Comparison of ENCODE assay signal across 15 mouse cellular contexts in the genomic region with DNA sequence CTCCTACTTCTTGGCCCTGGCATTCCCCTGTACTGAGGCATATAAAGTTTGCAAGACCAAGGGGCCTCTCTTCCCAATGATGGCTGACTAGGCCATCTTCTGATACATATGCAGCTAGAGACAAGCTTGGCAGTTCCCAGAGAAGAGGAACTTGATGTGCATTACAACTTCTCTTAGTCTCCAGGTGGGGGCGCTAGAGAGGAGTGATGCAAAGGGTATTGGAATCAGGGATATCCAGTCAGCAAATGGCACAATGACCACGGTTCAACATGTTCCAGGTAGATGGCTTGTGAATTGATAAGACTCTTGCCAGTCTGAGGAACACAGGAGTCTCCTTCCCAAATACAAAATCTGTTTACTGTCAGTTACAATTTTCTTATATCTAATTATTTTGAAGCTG.
DNase-seq lines count a peak whose midpoint lies in the region; ATAC-seq and TF ChIP-seq lines count a peak whose summit lies in the region.
"Had no signal": no experiment of that assay in that cellular context is flagged by ENCODE, and none has a peak within 500 bp of the region (broad histone marks: within the 10 kb centered on the region; RNA-seq: fewer than 3 reads in every experiment).

No protein-coding gene starts in this region.

- TF ChIP-seq CTCF in intestine, postnatal 0 days (IDR thresholded peaks at IDR 0.05; ENCODE audit: low read depth): peak; percentile 56

- no peaks in the 10 kb centered on the region for H3K27me3 ChIP-seq in intestine, postnatal 0 days (replicated peaks; ENCODE audit: control insufficient read depth, insufficient read depth, low read length)
- no peaks in the 10 kb centered on the region for H3K27me3 ChIP-seq in intestine, embryonic 16.5 days (replicated peaks; ENCODE audit: control insufficient read depth, insufficient read depth, low read length)
- no peaks in the 10 kb centered on the region for H3K27me3 ChIP-seq in midbrain, embryonic 15.5 days (replicated peaks)
- H3K27me3 ChIP-seq: liver, embryonic 12.5 days; midbrain, embryonic 12.5 days; Patski; stomach, embryonic 15.5 days had no signal

- no peaks in the 10 kb centered on the region for H3K9me3 ChIP-seq in intestine, postnatal 0 days (ENCODE audit: control insufficient read depth)
- no peaks in the 10 kb centered on the region for H3K9me3 ChIP-seq in intestine, embryonic 16.5 days (ENCODE audit: control insufficient read depth, low read length)
- no peaks in the 10 kb centered on the region for H3K9me3 ChIP-seq in midbrain, embryonic 15.5 days
- H3K9me3 ChIP-seq: liver, embryonic 12.5 days; midbrain, embryonic 12.5 days; stomach, embryonic 15.5 days had no signal

- WGBS in intestine, postnatal 0 days: 58% methylated on average over 2 of the region's 2 CpGs
- 62% methylated on average over 2 of the region's 2 CpGs for WGBS in intestine, embryonic 16.5 days
- 78% methylated on average over 2 of the region's 2 CpGs for WGBS in midbrain, embryonic 15.5 days

- H3K4me2 ChIP-seq in intestine, postnatal 0 days (replicated peaks; ENCODE audit: low read depth): no peak overlapping the region
- no peak overlapping the region for H3K4me2 ChIP-seq in intestine, embryonic 16.5 days (ENCODE audit: low read depth, low read length)
- no peak overlapping the region for H3K4me2 ChIP-seq in midbrain, embryonic 15.5 days
- H3K4me2 ChIP-seq: hindbrain, embryonic 14.5 days; liver, embryonic 12.5 days; midbrain, embryonic 12.5 days; stomach, embryonic 15.5 days had no signal

- H3K27ac ChIP-seq in intestine, postnatal 0 days (ENCODE audit: low read depth, low read length): no peak overlapping the region
- H3K27ac ChIP-seq in intestine, embryonic 16.5 days (ENCODE audit: low read length): no peak overlapping the region
- no peak overlapping the region for H3K27ac ChIP-seq in midbrain, embryonic 15.5 days
- H3K27ac ChIP-seq: hindbrain, embryonic 14.5 days; liver, embryonic 12.5 days; midbrain, embryonic 12.5 days; stomach, embryonic 15.5 days had no signal

- peak; percentile 32 for DNase-seq in 416B (ENCODE audit: low read depth)
- peak; percentile 39 for DNase-seq in A20 (ENCODE audit: low read depth, low spot score)
- peak; percentile 38 for DNase-seq in ZHBTc4 (ENCODE audit: low read depth, low spot score)
- no peak for DNase-seq in layer of hippocampus, postnatal 14 days (ENCODE audit: low spot score in 2 of 2)
- DNase-seq: adrenal gland, adult 2 months; kidney, adult 9 months; right cerebral cortex, postnatal 25 days had no signal

- H3K4me3 ChIP-seq in intestine, postnatal 0 days (ENCODE audit: low read depth, low read length): no peak overlapping the region
- no peak overlapping the region for H3K4me3 ChIP-seq in intestine, embryonic 16.5 days (ENCODE audit: low read length)
- H3K4me3 ChIP-seq in midbrain, embryonic 15.5 days: no peak overlapping the region
- H3K4me3 ChIP-seq: liver, embryonic 12.5 days; midbrain, embryonic 12.5 days; stomach, embryonic 15.5 days had no signal

- ATAC-seq in intestine, postnatal 0 days: no peak
- ATAC-seq in intestine, embryonic 16.5 days: no peak
- no peak for ATAC-seq in midbrain, embryonic 15.5 days (replicated peaks)
- ATAC-seq: liver, embryonic 12.5 days; Patski had no signal

- no peaks in the 10 kb centered on the region for H3K4me1 ChIP-seq in intestine, postnatal 0 days (replicated peaks; ENCODE audit: control insufficient read depth, insufficient read depth, low read length)
- no peaks in the 10 kb centered on the region for H3K4me1 ChIP-seq in intestine, embryonic 16.5 days (ENCODE audit: control insufficient read depth, insufficient read depth, low read length)
- no peaks in the 10 kb centered on the region for H3K4me1 ChIP-seq in midbrain, embryonic 15.5 days
- H3K4me1 ChIP-seq: liver, embryonic 12.5 days; midbrain, embryonic 12.5 days; stomach, embryonic 15.5 days had no signal

- H3K9ac ChIP-seq in intestine, postnatal 0 days (ENCODE audit: low read depth, low read length): no peak overlapping the region
- H3K9ac ChIP-seq in intestine, embryonic 16.5 days (ENCODE audit: low read depth, low read length): no peak overlapping the region
- H3K9ac ChIP-seq in midbrain, embryonic 15.5 days: no peak overlapping the region
- H3K9ac ChIP-seq: hindbrain, embryonic 14.5 days; liver, embryonic 12.5 days; midbrain, embryonic 12.5 days; stomach, embryonic 15.5 days had no signal

- H3K36me3 ChIP-seq in intestine, postnatal 0 days (ENCODE audit: control insufficient read depth, insufficient read depth): no peaks in the 10 kb centered on the region
- H3K36me3 ChIP-seq in intestine, embryonic 16.5 days (ENCODE audit: control insufficient read depth, insufficient read depth, low read length): no peaks in the 10 kb centered on the region
- no peaks in the 10 kb centered on the region for H3K36me3 ChIP-seq in midbrain, embryonic 15.5 days (replicated peaks)
- H3K36me3 ChIP-seq: liver, embryonic 12.5 days; midbrain, embryonic 12.5 days; stomach, embryonic 15.5 days had no signal

Comparison
In these comparisons a context has a peak if more than half of its experiments do, and no peak if none do; other contexts are left out.
1. DNase-seq: peak in 416B (single experiment), A20 (single experiment) and ZHBTc4 (single experiment); none in layer of hippocampus, postnatal 14 days (0 of 2).